Mouse (Mus musculus) E14TG2a.4 (cell line): ENCODE results near the gene Eef1b2.

ENCODE experiments used
- CTCF ChIP-seq: conservative IDR thresholded peaks from 2 replicates; pipeline ENCODE4 v1.5.1; 2014; ENCODE audit warnings: low read length
- NANOG ChIP-seq: IDR thresholded peaks from 2 replicates; pipeline ENCODE4 v1.6.1; 2014; ENCODE audit warnings: borderline replicate concordance, low read length, mixed read lengths
- POU5F1 ChIP-seq: IDR thresholded peaks from 2 replicates; pipeline ENCODE4 v1.6.1; 2014; ENCODE audit warnings: low read length, borderline replicate concordance

DNA sequence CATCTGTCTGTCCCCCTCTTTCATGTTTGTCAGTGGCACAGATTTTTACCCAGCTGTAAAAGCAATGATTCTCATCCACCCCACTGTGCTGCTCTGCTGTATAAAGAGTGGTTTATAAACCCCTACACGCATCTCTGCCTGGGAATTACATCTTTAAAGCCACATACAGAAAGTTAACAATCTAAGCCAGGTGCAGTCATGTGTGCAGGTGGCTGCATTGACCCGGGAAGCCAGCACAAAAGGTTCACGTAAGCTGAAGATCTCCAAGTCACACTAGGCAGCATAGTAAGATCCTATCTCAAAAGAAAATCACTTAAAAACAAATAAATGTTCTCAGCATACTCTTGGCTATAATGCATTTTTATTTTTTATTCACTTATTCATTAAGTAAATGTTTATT is 47.4 kb upstream of the Eef1b2 start:
- no peak for TF ChIP-seq CTCF
- no peak for TF ChIP-seq POU5F1
- TF ChIP-seq NANOG = no peak
